Mouse (Mus musculus) spleen, adult 2 months (tissue): Measurements from ENCODE around the gene Megf6.

Experiments
- CTCF ChIP-seq: fragments of 200-500 bp; IDR thresholded peaks from 2 replicates; pipeline ENCODE4 v1.5.1; 2011; ENCODE audit warnings: mild to moderate bottlenecking, inconsistent platforms; ENCODE audit not compliant: insufficient read depth, insufficient read length, insufficient replicate concordance; ENCODE audit errors: extremely low read depth
- POLR2A ChIP-seq: fragments of 200-500 bp; IDR thresholded peaks from 2 replicates; pipeline ENCODE4 v1.6.1; 2011; ENCODE audit warnings: low read depth, low read length, inconsistent platforms

GRCm38 (mm10) chr4:154154104-154154503, 16.4 kb upstream of the Megf6 start:
- TF ChIP-seq CTCF, result no peak
- TF ChIP-seq POLR2A, result no peak
